Mouse (Mus musculus) CH12.LX (cell line): ENCODE results near the gene Efemp2.

Source experiments
- IRF4 ChIP-seq: IDR thresholded peaks from 2 replicates; pipeline ENCODE4 v1.6.1; 2014; ENCODE audit warnings: low read depth, mild to moderate bottlenecking, inconsistent platforms, low read length, improper control_type of control experiment
- RAD21 ChIP-seq: IDR thresholded peaks from 2 replicates; pipeline ENCODE4 v1.6.1; 2011; ENCODE audit warnings: low read depth, mild to moderate bottlenecking, low read length, improper control_type of control experiment, moderate library complexity
- ZC3H11A ChIP-seq: IDR thresholded peaks from 2 replicates; pipeline ENCODE4 v1.6.1; 2012; ENCODE audit warnings: low read depth, mild to moderate bottlenecking, inconsistent platforms, low read length, improper control_type of control experiment

DNA sequence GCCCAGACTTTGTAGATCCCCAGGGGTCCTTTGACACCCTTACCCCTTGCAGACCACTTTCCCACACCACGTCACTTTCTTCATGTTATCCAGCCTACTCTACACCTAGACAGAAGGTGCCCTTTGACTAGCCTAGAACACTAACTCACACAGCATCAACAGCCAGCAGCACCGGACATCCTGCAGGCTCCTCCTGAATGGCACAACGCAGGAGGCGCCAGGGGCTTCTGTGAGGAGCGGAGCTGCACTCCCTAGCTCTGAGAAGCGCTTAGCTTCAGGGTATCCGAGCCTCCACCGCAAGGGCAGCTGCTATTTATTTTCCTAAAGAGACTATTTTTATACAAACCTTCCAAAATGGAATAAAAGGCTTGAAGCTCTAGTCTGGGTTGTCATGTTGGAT lies 18.2 kb upstream of the Efemp2 start:
- TF ChIP-seq ZC3H11A, result no peak
- TF ChIP-seq IRF4, result no peak
- TF ChIP-seq RAD21, result no peak
